Mouse (Mus musculus): ENCODE results near the gene Fgf12. TPM values are rescaled to one million over a fixed set of nuclear protein-coding genes. Genes with fewer than 3 reads are reported as not detected.

Gene Fgf12
- polyA plus RNA-seq, 1 experiment: 3.0 TPM

DNA sequence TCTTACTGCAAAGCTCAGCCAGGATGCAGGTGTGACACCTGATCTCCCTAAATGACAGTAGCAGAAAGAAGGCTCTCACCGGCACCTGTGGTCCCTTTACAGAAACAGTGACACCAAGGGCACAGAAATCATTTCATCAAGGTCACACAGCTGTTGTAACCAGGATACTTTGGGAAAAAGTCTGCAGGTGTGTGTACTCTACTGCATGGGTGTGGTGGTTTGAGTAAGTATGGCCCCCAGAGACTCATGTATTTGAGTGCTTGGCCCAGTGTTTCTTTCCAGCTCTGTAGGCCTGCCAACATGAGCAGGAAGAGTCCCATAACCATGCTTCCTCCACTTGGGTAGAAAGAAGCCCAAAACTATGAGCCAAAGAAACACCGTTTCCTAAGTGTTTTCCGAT, 138.5 kb downstream of the Fgf12 start:
- TF ChIP-seq CTCF (IDR thresholded peaks at IDR 0.05; ENCODE audit: control insufficient read depth, insufficient read depth, insufficient replicate concordance, low read depth, low read length): no peak
- H3K4me1 ChIP-seq (ENCODE audit: control insufficient read depth, insufficient read depth, low read length): no peaks in the 10 kb centered on the region

DNA sequence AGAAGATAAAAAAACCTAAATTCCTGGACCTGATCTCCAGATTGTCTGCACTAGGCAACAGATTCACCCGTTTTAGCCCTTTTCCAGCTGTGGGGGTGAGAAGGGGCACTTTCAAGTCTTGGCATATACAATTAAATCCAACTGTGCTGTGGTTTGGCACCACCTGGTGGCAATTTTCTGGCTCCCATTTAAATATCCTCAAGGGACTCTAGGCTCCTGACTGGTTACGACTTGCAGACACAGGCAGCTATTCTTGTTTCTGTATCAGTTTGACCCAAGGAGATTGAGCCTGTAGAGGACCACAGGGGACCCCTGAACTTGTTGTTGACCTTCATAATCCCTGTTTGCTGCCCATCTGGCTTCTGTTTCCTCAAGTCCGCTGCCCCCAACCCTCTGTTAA, 141.9 kb downstream of the Fgf12 start:
- H3K27me3 ChIP-seq (ENCODE audit: control insufficient read depth, insufficient read depth, low read length): no peaks in the 10 kb centered on the region
- no peak overlapping the region for H3K27ac ChIP-seq (ENCODE audit: control insufficient read depth, insufficient read depth, low read depth, low read length)
- H3K4me1 ChIP-seq (ENCODE audit: control insufficient read depth, insufficient read depth, low read length): no peaks in the 10 kb centered on the region
- no peaks in the 10 kb centered on the region; the same call in 1 of the 2 replicates for H3K36me3 ChIP-seq (ENCODE audit: control insufficient read depth, insufficient read depth, low read length)
- H3K4me3 ChIP-seq (ENCODE audit: control insufficient read depth, low read depth, low read length): no peak overlapping the region
- TF ChIP-seq POLR2A (IDR thresholded peaks at IDR 0.05; ENCODE audit: control insufficient read depth, low read depth, low read length) (no peak), CTCF (IDR thresholded peaks at IDR 0.05; ENCODE audit: control insufficient read depth, insufficient read depth, insufficient replicate concordance, low read depth, low read length) (no peak)

More for the DNA sequence above, 138.5 kb downstream of the Fgf12 start:
- Histone ChIP-seq H3K4me3 (ENCODE audit: control insufficient read depth, low read depth, low read length) (no peak overlapping the region), H3K27me3 (ENCODE audit: control insufficient read depth, insufficient read depth, low read length) (no peaks in the 10 kb centered on the region), H3K36me3 (ENCODE audit: control insufficient read depth, insufficient read depth, low read length) (no peaks in the 10 kb centered on the region; the same call in 1 of the 2 replicates), H3K27ac (ENCODE audit: control insufficient read depth, insufficient read depth, low read depth, low read length) (no peak overlapping the region)

DNA sequence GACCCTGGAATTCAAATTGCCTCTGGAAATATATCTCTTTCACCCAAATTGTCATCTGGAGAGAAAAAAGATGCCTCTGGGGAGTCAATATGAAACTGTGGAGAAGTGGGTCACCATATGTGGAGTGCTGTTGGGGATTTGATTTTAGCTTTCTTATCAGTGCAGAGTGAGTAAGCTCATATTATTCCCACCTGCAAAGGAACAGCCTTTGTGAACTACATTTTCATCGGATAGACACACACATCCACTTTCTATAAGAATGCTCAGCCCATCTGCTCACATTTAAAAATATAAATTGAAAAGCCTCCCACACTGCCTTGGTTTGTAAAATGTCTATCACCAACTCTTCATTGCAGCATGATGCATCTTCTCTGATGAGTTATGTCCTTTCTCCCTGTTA, 149.7 kb downstream of the Fgf12 start:
- Histone ChIP-seq H3K4me1 (ENCODE audit: control insufficient read depth, insufficient read depth, low read length) (no peaks in the 10 kb centered on the region), H3K27ac (ENCODE audit: control insufficient read depth, insufficient read depth, low read depth, low read length) (no peak overlapping the region), H3K36me3 (ENCODE audit: control insufficient read depth, insufficient read depth, low read length) (no peaks in the 10 kb centered on the region), H3K4me3 (ENCODE audit: control insufficient read depth, low read depth, low read length) (no peak overlapping the region), H3K27me3 (ENCODE audit: control insufficient read depth, insufficient read depth, low read length) (no peaks in the 10 kb centered on the region)
- no peak for TF ChIP-seq CTCF (IDR thresholded peaks at IDR 0.05; ENCODE audit: control insufficient read depth, insufficient read depth, insufficient replicate concordance, low read depth, low read length)
- TF ChIP-seq POLR2A (IDR thresholded peaks at IDR 0.05; ENCODE audit: control insufficient read depth, low read depth, low read length): no peak

DNA sequence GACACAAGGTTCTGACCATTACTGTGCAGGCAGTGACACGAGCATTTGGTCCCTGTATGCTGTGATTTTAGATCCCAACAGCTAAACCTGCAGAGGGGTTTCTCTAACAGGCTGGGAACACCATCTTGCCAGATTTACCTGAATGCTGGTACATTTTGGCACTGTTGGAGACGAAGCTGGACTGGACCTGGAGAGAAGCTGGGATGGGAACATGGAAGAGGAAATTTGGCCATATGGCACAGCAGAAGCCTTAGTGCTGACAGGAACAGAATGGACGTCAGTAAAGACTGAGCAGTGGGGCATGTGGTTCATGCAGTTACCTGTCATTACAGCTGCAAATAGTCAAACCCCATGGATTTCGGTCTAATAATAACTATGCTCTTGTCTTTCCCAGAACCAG, 151.1 kb downstream of the Fgf12 start:
- no peak overlapping the region for H3K4me3 ChIP-seq (ENCODE audit: control insufficient read depth, low read depth, low read length)
- no peak overlapping the region for H3K27ac ChIP-seq (ENCODE audit: control insufficient read depth, insufficient read depth, low read depth, low read length)
- no peak for TF ChIP-seq CTCF (IDR thresholded peaks at IDR 0.05; ENCODE audit: control insufficient read depth, insufficient read depth, insufficient replicate concordance, low read depth, low read length)
- no peak for TF ChIP-seq POLR2A (IDR thresholded peaks at IDR 0.05; ENCODE audit: control insufficient read depth, low read depth, low read length)
- H3K36me3 ChIP-seq (ENCODE audit: control insufficient read depth, insufficient read depth, low read length): no peaks in the 10 kb centered on the region
- H3K27me3 ChIP-seq (ENCODE audit: control insufficient read depth, insufficient read depth, low read length): no peaks in the 10 kb centered on the region
- H3K4me1 ChIP-seq (ENCODE audit: control insufficient read depth, insufficient read depth, low read length): no peaks in the 10 kb centered on the region

DNA sequence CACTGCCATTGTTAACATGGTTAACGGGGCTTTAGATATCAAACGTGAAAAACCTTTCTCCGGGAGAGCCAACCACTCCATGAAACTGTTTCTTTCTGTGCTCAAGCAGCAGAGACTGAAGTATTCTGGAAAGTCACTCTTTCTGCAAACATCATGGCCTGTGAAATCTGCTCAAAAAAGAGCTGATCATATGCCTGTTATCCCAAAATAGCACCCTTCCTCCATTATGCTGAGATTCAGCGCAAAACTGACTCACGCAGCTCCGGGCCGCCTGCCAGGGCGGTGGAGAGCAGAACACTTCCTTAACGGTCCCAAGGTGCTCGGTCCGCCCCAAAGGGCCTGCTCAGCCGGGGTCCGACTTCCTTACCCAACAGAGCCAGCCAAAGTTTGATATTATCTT, 156.8 kb downstream of the Fgf12 start:
- Histone ChIP-seq H3K4me1 (ENCODE audit: control insufficient read depth, insufficient read depth, low read length) (peaks cover 4% of the 10 kb centered on the region), H3K4me3 (ENCODE audit: control insufficient read depth, low read depth, low read length) (no peak overlapping the region), H3K27me3 (ENCODE audit: control insufficient read depth, insufficient read depth, low read length) (no peaks in the 10 kb centered on the region), H3K36me3 (ENCODE audit: control insufficient read depth, insufficient read depth, low read length) (no peaks in the 10 kb centered on the region), H3K27ac (ENCODE audit: control insufficient read depth, insufficient read depth, low read depth, low read length) (no peak overlapping the region)
- TF ChIP-seq CTCF (IDR thresholded peaks at IDR 0.05; ENCODE audit: control insufficient read depth, insufficient read depth, insufficient replicate concordance, low read depth, low read length) (no peak), POLR2A (IDR thresholded peaks at IDR 0.05; ENCODE audit: control insufficient read depth, low read depth, low read length) (no peak)

DNA sequence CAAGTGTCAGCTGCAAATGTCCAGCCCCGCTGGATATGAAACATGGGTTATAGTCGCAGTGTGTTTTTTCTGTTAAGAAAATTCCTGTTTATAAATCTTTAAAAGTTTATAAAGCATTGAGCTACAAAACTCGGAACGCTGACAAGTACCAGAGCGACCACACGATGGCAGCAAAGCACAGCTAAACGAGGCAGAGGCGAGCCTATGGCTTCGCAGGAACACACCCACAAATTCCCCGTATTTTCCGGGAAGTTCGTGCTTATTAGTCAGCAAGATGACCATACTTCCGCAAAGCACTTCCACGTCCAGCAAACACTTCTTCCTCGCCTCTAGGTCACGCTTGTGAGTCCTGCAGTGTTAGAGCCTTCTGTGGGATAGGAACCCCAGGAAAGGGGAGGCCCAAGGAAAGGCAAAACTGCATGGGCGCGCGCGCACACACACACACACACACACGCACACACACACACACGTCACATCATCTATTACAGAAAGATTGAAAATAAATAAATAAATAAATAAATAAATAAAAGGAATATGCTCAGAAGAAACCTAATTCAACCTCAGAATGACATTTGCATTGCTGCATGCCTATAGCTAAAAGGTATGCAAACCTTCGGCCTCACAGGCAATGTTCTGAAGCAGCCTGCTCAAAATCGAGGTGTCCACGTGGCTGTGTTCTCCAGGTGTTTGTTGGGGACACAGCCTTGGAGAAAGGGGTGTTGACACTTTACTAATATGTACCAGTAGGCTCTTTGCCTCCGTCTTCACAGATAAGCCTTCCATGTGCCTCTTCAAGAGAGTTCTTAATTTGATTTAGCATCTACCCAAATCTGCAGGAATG, 159.6 kb downstream of the Fgf12 start:
- Histone ChIP-seq H3K36me3 (ENCODE audit: control insufficient read depth, insufficient read depth, low read length) (no peaks in the 10 kb centered on the region), H3K27me3 (ENCODE audit: control insufficient read depth, insufficient read depth, low read length) (no peaks in the 10 kb centered on the region), H3K4me1 (ENCODE audit: control insufficient read depth, insufficient read depth, low read length) (peaks cover 4% of the 10 kb centered on the region), H3K4me3 (ENCODE audit: control insufficient read depth, low read depth, low read length) (no peak overlapping the region; the same call in 1 of the 2 replicates), H3K27ac (ENCODE audit: control insufficient read depth, insufficient read depth, low read depth, low read length) (no peak overlapping the region)
- TF ChIP-seq CTCF (IDR thresholded peaks at IDR 0.05; ENCODE audit: control insufficient read depth, insufficient read depth, insufficient replicate concordance, low read depth, low read length) (peak; percentile 63; the same call in 1 of the 2 replicates), POLR2A (IDR thresholded peaks at IDR 0.05; ENCODE audit: control insufficient read depth, low read depth, low read length) (no peak)

DNA sequence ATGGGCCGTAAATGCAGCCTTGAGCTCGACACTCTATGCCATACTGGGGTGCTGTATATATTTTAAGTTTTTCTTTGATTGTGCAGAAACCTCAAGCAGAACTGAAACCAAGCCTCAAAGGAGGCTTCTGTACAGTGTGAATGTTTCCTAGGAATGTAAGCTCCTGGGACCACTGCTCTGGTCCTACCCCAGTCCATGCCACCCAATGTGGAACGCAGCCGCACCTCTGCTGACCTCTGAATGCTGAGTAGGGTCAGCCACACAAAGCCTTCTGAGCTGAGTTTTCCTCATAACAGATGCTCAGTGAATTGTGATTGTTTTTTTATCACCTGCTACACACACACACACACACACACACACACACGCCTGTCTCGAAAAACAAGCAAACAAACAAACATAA, 160.4 kb downstream of the Fgf12 start:
- peaks cover 4% of the 10 kb centered on the region for H3K4me1 ChIP-seq (ENCODE audit: control insufficient read depth, insufficient read depth, low read length)
- no peak overlapping the region for H3K27ac ChIP-seq (ENCODE audit: control insufficient read depth, insufficient read depth, low read depth, low read length)
- H3K4me3 ChIP-seq (ENCODE audit: control insufficient read depth, low read depth, low read length): no peak overlapping the region
- no peaks in the 10 kb centered on the region for H3K27me3 ChIP-seq (ENCODE audit: control insufficient read depth, insufficient read depth, low read length)
- no peaks in the 10 kb centered on the region for H3K36me3 ChIP-seq (ENCODE audit: control insufficient read depth, insufficient read depth, low read length)
- TF ChIP-seq CTCF (IDR thresholded peaks at IDR 0.05; ENCODE audit: control insufficient read depth, insufficient read depth, insufficient replicate concordance, low read depth, low read length): no peak
- TF ChIP-seq POLR2A (IDR thresholded peaks at IDR 0.05; ENCODE audit: control insufficient read depth, low read depth, low read length): no peak

Data from testis, adult 2 months (tissue).